Mouse (Mus musculus) adrenal gland, postnatal 4 days (tissue): ENCODE measurements around the gene Clic5. TPM values are rescaled to one million over a fixed set of nuclear protein-coding genes. Genes with fewer than 3 reads are reported as not detected.

Experiments
- DNase-seq, 2 experiments: peaks; one replicate each; pipeline ENCODE4 v3.0.0; 2021 to 2022; ENCODE audit warnings: low spot score in 2 of 2, mixed read lengths in 2 of 2
- total RNA-seq, 2 experiments: library from RNA; stranded (reverse); gene quantifications; 2 replicates each; pipeline ENCODE4 v1.2.3; 2021

Gene Clic5
- total RNA-seq, 2 experiments from 2014 or later = 7.9 to 11.2 TPM

DNA sequence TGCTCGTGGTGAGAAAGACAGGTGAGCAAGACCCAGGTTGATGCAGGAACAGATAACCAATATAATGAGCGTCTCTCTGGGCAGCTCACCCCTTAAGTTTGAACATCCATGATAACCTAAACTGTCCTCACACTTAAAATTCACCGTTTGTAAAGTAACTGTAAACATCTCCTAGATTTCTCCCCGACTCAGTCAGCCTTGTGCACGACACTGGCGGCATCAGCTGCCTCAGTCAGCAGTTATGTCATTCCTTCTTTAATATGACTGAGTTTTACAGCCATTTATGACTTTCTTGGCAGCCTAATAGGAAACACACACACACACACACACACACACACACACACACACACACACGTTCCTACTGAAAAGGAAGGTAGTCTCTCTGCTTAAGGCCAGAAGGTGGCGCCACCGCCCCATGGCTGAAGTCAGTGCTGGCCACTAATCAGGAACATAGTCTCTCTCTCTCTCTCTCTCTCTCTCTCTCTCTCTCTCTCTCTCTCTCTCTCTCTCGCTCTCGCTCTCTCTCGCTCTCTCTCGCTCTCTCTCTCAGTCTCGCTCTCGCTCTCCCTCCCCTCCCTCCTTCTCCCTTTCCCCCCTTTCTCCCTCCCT is 73.3 kb downstream of the Clic5 start:
- peak; percentile 26 to 31 for DNase-seq

DNA sequence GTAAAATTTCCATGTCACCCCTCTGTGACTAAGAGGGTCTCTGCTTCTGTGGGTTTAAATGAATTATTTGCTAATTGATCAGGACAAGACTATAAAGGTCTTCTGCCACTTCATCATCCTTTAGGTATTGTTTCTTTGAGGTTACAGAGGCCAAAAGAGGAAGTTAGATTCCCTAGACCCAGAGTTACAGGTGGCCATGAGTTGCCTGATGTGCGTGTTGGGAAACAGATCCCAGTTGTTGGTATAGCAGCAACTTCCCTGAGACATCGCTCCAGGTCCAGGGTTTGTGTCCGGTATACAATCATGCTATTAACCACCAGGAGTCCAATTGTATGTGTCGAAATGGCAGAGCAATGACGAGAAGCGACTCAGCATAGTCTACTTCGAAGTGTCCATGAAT is 81.7 kb downstream of the Clic5 start:
- no peak for DNase-seq

DNA sequence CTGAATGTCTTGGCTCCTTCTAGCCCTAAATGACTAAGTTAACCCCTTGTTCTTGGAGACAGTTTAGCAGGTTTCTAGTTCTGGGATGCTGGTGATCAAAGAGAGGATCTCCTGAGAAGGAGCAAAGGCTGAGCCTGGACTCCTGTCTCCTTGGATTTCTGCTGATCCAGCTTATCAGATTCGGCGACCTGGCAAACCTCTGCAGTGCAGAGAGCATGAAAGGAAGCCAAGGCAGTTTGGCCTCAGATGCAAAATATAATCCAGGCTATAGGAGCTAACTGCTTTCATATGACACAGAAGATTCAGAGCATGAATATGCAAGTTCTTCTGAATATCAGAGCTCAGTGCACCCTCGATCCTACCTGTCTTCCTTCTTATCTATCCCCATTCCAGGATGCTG is 83.0 kb downstream of the Clic5 start:
- DNase-seq = no peak

DNA sequence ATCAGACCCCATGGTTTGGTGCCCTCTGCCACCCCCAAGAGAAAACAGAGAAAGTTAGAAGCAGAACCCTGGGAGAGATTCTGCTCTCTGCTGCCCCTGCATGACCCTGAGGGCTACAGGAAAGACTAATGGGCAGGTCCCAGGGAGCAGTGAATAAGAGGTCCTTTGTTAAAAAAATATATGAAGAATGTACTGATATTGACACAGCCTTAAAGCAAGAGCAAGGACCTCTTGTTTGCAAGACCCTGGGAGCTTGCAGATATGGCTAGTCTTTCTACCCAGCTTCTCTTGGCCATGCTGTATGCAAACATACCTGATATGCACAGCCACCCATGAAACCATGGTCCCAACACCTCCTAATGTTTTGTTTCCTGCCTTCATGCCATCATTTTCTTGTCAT is 86.4 kb downstream of the Clic5 start:
- no peak for DNase-seq

DNA sequence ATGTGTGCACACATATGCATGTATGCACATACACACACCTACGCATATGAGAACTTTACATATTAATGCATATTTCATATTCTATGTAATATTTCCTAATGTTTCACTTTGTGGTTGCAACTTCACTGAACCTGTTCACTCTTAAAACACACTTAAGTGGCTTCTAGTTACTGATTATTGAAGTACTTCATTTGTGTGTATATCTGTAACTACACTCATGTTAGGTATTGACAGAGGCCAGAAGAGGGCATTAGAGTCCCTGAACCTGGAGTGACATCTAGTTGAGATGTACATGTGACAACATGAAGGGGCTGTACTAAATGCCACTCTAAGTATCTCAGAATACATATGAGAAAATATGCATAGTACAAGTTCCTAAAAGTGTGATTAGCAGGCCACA is 99.9 kb downstream of the Clic5 start:
- DNase-seq = no peak

DNA sequence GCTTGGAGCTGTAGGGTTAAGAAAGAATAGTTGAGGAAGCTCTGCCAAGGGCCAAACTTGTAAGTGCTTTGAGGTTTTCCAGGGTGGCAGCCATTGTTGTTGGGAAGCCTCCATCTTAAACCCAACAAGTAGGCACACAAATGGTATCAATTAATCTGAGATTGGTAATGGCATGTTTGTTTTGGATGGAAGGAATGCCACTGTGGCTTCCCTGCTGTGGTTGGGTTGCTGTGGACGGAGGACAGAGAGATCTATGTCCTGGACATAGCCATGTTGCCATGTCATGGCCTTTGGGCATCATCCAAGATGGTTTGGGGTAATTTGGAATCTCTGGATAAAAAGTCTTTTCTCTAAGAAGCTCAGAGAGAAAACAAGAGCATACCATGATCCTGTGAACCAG is 108.8 kb downstream of the Clic5 start:
- no peak for DNase-seq

DNA sequence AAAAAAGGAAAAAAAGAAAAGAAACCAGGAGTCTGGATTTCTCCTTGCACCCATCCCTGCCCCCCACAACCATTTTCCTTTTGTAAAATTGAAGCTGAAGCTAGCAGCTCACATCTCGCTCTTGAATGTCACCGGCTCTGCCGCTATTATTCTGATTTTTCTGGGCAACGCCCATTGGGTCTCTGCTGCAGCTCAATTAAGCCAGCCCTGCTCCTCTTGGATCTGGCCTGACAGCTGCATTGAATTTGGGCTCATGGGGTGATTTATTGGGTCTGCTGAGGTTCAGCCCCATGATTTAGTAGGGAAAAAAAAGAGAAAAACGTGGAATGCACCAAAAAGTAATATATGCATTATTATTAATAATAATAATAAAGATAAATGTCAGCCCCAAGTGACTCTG is 111.9 kb downstream of the Clic5 start:
- no peak for DNase-seq

DNA sequence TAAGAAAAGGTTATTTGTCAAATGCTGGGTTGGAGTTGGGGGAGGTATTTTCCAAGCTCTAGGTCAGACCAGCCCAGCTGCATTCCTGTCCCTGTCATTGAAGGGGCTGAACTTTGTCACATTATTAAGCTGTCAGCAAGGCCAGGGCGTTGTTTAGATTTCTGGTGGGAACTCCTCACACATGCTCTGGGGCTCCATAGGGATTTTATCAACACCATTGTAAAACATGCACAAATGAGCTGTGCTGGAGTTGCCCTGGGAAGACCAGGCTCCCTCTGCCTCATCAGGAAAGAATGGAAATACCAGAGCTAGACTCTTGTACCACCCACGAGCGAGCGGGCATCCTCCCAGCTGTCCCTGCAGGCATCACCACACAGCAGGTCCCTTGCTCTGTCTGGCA is 112.3 kb downstream of the Clic5 start:
- DNase-seq = no peak

DNA sequence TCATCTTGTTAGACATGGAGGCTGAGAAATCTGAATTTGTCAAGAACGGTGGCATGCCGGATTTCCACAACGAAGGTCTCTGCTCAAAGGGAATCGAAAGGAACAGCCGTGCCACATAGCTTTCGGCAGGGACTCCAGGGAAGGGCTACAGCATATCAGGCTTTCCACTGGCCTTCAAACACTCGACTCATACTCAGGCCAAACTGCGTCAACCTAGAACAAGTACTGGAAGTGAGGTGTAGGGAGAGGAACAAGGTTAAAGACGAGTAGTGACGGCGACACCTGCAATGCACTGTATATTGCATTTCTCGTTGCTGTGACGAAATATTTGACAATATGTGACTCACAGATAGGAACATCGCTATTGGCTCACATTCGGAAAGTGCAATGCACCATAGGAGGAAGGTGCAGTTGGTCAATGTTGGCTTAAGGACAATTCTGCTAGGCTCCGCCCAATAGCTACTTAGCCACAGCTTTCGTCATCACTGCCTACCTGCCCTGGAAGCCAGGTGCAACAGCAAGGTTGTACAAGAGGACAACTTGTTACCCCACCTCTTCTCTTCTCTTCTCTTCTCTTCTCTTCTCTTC is 112.9 kb downstream of the Clic5 start:
- no peak for DNase-seq

DNA sequence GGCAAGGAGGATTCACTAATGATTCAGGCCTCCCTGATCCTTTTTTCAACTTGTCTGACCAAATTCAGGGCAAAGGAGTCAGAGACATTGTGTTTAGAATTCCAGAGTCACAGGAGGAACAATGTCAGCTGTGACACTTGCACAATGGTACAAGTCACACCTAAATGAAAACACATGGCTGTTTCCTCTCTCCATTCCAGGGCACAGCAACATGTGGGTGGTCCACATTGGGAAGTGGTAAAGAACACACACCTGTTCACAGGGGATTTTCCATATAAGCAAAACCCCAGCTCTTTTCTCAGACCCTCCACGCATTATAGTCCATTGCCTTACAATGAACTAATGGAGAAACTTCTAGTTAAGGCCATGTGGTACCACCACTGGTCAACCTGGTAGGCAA is 115.7 kb downstream of the Clic5 start:
- no peak for DNase-seq

DNA sequence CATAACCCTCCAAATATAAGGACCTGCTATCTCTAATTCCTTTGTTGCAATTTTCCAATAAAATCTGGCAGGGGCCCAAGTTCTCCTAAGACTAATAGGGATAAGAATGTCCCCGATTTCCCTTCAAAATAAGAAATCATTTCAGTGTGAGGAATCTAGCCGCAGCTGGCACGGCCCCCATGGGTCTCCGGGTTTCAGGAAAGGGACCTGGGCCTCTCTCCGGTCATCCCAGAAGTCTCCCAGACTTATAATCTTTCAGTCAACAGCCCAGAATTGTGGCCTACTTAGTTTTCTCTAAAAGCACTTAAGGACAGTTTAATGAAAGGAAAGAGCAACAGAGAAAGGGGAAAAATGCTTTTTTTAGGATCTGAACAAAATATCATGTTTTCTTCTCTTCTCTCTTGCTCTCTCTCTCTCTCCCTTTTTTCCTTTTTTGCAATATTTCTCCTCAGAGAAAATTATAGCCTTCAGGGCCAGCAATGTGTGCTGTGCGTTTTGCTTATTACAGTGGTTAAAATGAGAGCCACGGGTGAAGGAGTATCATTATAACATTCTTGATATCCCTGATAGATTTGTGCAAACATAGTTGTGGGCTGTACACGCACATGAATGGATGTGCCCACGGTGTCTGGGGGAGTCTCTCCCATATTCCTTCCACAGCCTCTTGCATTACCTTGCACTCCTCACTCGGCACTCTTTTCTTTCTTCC is 121.7 kb downstream of the Clic5 start:
- no peak for DNase-seq

DNA sequence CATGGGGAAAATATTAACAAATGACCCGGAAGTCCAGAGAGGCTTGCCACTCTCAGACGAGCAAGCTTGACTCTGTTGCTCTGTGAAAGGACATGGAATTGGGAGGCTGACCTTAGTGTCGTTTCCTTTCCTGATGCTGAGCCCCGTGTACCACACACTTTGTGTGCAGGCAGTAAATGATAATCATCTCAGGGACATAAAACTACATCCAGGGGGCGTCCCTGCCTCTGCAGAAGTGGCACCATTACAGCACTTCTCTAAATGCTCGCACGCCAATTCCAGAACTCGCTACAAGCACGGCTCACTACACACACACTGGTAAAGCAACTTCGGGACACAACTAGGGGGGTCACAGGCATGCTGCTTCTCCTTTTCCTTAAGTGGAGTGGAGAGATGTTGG is 136.9 kb downstream of the Clic5 start:
- no peak for DNase-seq

DNA sequence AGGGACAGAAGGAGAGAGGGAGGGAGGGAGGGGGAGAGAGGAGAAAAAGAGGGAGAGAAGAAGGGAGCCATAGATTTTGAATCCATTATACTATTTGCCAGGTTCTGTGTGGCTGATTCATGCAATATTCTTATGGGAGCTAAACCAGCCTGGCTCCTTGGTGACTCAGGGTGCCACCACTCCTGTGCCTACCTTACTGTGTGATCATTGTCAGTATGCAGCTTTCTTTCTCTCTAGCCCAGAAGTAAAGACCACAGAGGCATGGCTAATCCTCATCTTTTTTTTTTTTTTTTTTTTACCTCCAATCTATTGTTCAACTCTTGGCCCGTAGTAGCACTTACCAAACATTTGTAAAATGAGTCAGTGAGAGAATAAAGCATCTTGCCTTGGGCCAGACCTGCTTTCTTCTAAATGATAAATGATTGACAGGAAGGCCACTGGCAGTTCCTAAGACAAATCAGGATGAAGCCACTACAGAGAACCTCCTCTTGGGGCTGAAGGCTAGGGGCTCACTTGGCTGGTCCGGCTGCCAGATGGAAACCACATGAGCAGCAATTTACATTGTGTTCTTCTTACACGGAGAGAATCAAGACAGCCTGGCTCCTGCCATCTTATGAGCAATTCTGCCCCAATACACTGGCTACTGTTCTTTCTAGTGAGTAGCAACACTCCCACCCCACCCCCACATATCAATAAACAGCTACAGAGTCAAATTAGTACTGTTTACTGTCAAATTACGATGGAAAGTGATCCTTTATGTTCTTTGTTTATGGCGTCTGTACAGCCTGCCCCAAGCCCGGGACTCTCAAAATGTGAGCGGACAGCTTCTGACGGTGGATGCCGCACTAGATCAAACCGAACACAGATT is 139.1 kb downstream of the Clic5 start:
- no peak for DNase-seq

DNA sequence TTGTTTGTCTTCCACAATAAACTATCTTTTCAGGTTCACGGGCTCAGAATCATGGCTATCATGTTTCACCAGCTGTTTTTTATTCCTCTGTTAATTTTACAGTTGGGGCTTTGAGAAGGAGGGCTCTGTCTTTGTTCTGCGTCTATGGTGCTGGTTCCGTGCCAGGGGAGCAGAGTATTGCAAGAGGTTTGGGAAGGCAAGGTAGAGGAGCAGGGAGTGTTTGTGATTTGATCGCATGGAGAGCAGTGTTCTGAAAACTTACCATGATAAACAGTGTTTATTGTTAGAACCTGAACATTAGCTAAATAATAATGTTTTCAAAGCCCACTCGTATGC is 139.7 kb downstream of the Clic5 start:
- no peak for DNase-seq

Other genes with a start within 250 kb of the Clic5 start
- gene Enpp5, start 109.8 kb upstream of the Clic5 start, total RNA-seq = 10 to 100 TPM; 35.8 to 37.7 TPM
- gene Enpp4, start 82.8 kb upstream of the Clic5 start, total RNA-seq = 1 to 10 TPM; 9.7 to 9.8 TPM